Mouse (Mus musculus): ENCODE results near the gene Bsx. TPM values are rescaled to one million over a fixed set of nuclear protein-coding genes. Genes with fewer than 3 reads are reported as not detected.

Gene Bsx
- not detected in 2 replicates for polyA plus RNA-seq (2012; rRNA removed; ENCODE audit: low replicate concordance)

GRCm38 (mm10) chr9:40873556-40874470 is at the start of gene Bsx:
Gene Bsx (plus strand): TSS chr9:40874127.

Other genes with a start within 250 kb of the Bsx start
- gene Gm21915, start 203.5 kb upstream of the Bsx start, polyA plus RNA-seq (2012; rRNA removed; ENCODE audit: low replicate concordance), result not detected in 2 replicates
- 32.3 and 80.5 TPM in 2 replicates for gene Clmp, start 188.2 kb upstream of the Bsx start, polyA plus RNA-seq (2012; rRNA removed; ENCODE audit: low replicate concordance)
- gene Hspa8, start 73.1 kb upstream of the Bsx start, polyA plus RNA-seq (2012; rRNA removed; ENCODE audit: low replicate concordance), result 2,231 and 3,398 TPM in 2 replicates
- not detected in 2 replicates for gene Jhy, start 90.0 kb downstream of the Bsx start, polyA plus RNA-seq (2012; rRNA removed; ENCODE audit: low replicate concordance)
- 0.14 TPM in 1 of 2 replicates, not detected in the other for gene Crtam, start 130.5 kb downstream of the Bsx start, polyA plus RNA-seq (2012; rRNA removed; ENCODE audit: low replicate concordance)

Measured in subcutaneous adipose tissue, adult 2 months (tissue).